Mouse (Mus musculus) cerebellum, adult (tissue): ENCODE measurements around the gene Sgca.

Source experiments
- ATAC-seq: cut with Nextera tagmentation; 2 replicates; pipeline ENCODE4 v1.9.2; 2017; ENCODE audit warnings: mild to moderate bottlenecking, moderate library complexity, mixed read lengths; ENCODE audit not compliant: insufficient number of reproducible peaks, low FRiP score, low TSS enrichment

Gene Sgca

DNA sequence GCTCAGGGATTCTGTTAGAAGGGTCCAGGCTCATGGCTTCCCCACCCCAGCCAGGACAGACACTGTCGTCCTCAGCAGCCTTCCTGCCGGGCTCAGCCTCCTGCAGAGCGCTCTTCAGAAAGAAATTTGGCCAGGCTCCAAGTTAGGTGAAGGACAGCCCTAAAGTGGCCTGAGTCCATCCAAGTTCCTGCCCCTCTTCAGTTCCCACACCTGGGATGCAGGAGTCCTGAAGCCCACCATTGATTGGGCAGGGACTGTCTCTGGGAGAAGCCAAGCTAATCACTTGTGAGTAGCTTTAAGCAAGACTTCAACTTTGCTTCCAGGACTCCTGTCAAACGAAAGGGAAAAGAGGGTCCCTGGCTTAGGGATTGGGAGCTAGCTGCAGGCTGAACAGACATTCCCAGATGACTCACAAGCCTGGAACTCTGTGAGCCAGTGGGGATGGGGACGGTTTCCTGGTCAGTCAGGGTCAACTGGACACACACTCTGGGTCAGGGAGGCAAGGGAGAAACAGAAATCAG lies 48.3 kb downstream of the Sgca start:
- ATAC-seq = no peak

DNA sequence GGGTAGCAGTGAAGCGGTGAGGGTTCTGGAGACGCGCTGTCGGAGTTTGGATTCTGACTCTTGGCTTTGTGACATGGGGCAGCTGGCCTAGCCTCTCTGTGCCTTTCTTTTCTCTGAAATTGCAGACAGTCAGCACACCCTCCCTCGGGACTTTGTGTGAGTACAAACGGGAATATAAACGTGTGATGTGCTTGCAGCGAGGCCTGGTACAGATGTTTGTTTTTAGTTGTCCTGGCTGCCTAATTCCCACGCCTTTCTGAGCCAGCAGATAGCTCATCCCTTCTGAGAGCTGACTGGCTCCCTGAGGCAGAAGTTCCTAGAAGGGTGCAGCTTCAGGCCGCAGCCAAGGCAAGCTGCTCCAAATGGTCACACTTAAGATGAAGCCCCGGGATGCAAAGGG lies 49.7 kb downstream of the Sgca start:
- ATAC-seq = no peak

DNA sequence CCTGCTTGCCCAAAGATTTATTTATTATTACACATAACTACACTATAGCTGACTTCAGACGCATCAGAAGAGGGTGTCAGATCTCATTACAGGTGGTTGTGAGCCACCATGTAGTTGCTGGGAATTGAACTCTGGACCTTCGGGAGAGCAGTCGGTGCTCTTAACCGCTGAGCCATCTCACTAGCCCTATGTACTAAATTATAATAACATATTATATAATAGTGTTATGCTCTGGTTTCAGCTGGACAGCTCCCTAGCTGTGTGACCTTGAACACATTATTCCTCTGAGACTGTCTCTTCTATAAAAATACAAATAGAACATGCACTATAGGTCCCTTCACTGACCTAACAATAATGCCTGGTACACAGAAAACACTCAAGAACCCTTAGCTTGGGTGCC lies 51.1 kb downstream of the Sgca start:
- no peak for ATAC-seq

DNA sequence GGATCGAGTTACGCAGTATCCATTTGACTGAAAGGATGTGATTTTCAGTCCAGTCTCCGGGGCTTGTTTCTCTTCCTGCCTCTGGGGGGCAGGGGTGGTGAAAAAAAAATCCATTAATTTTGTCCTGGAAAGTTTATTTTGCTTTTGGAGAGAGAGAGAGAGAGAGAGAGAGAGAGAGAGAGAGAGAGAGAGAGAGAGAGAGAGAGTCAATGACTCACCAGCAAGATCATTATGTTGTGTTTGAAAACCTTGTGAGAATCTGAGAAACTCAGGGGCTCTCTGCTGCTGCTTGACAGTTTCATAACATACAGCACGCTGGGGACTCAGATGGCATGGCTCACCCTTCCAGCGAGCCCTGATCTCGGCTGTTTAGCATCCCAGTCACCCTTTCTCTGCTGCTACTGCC lies 55.1 kb downstream of the Sgca start:
- ATAC-seq = no peak

DNA sequence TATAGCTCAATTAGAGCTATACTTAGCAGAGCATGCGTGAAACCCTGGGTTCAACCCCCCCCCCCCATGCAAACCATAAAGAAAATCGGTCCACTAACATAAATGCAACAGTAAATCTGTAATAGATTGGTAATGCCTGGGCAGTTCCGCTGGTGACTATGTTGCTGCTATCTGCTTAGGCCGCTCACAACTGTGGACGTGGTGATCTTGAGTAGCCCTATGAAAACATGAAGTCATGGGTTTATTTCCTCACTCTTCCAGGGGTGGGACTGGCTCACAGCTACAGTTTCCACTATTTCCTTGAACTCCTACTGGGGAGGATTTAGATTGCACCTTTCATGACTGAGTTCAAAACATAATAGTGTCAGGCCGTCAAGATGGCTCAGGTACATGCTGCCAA lies 58.4 kb downstream of the Sgca start:
- ATAC-seq = no peak

- no peak for ATAC-seq
Measured at GRCm38 (mm10) chr11:94916477-94916876, 59.6 kb downstream of the Sgca start.

GRCm38 (mm10) chr11:94915675-94916403 lies 60.3 kb downstream of the Sgca start:
- ATAC-seq = no peak

- ATAC-seq = peak; percentile 88; the same call in 1 of the 2 replicates
Measured at GRCm38 (mm10) chr11:94913302-94914090, 62.6 kb downstream of the Sgca start.
